Mouse (Mus musculus): ENCODE data around the gene Map2k6. TPM values are rescaled to one million over a fixed set of nuclear protein-coding genes. Genes with fewer than 3 reads are reported as not detected.
A peak's percentile ranks its signal among the peaks of the same experiment; 100 is the strongest.

Gene Map2k6
- polyA plus RNA-seq, 1 experiment = 2.9 TPM

DNA sequence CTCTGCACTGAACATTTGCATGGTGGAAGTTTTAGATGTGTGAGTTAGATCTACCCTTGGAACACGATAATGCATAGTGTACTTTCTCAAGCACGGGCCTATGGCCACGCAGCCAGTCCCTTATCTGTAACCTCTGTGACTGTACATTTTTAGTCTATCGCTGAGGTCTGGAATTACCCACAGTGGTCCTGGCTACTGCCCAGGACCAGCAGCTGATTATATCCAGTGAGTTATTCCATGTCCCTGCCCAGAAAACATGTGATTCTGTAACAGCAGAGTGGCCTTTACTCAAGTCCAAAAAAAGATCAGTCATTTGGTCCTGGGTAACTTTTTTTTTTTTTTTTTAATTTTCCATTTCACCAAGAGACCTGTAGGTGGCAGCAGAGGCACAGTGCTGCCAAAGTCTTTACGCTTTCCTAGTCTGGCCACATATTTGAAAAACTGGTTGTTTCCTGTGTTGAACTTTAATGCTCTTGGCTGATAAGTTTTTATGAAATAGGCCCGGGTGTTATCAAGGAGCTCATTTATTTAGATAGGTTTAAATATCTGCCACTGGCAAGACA lies 99.8 kb downstream of the Map2k6 start:
- Histone ChIP-seq H3K36me3 (ENCODE audit: control insufficient read depth, insufficient read depth) (no peaks in the 10 kb centered on the region), H3K79me2 (ENCODE audit: control insufficient read depth, insufficient read depth) (no peaks in the 10 kb centered on the region), H3K4me3 (no peak overlapping the region)

DNA sequence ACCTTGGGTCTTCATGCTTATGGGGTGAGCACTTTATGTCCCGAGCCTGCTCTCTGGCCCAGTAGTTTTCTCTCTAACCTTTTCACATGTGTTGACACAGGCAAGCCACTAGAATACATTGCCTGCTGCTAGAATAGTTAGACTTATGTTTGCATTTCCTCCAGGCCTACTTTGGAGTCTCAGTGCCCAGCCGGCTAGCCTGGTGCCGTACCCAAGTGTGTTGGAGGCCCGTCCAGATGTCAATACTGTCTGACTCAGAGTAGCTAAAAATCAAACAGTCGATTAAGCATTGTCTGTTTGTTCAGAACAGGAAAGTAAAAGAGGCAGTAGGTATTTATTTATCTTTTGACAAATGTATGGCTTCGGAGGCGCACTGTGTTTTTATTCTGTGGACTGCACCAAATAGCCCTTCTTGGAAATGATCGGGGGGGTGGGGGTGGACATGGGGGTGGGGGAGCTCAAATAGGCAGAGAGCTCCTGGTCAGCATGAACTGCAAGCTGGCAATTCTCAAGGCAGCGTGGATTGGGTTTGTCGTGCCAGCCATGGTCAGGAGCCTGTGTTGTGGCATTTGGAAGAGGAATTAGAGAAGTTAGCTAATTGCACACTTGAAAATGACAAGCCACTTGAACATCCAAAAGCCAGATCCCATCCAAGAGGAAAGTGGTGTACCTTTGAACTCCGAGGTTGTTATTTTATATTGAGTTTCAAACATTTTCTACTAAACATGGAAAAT lies 104.2 kb downstream of the Map2k6 start:
- no peaks in the 10 kb centered on the region for H3K79me2 ChIP-seq (ENCODE audit: control insufficient read depth, insufficient read depth)
- TF ChIP-seq MYOD1 (IDR thresholded peaks at IDR 0.05; ENCODE audit: control insufficient read depth in 1 of 3, insufficient read length in 2 of 3, low read depth in 2 of 3) (no peak), POLR2AphosphoS2 (IDR thresholded peaks at IDR 0.05; ENCODE audit: insufficient read length, low read depth) (no peak), SRF (IDR thresholded peaks at IDR 0.05; ENCODE audit: control insufficient read depth, insufficient read length, low read depth) (no peak), MAX (IDR thresholded peaks at IDR 0.05; ENCODE audit: low read depth) (no peak), CEBPB (IDR thresholded peaks at IDR 0.05; ENCODE audit: insufficient read depth, poor library complexity, severe bottlenecking) (no peak), E2F4 (IDR thresholded peaks at IDR 0.05; ENCODE audit: insufficient read depth) (no peak), POLR2A (IDR thresholded peaks at IDR 0.05; ENCODE audit: insufficient read length, low read depth) (no peak), REST (IDR thresholded peaks at IDR 0.05; ENCODE audit: insufficient read depth, insufficient read length) (no peak), TCF3 (IDR thresholded peaks at IDR 0.05; ENCODE audit: insufficient read length, low read depth) (no peak), USF1 (IDR thresholded peaks at IDR 0.05; ENCODE audit: low read depth) (no peak), MYOG (IDR thresholded peaks at IDR 0.05; ENCODE audit: control insufficient read depth in 1 of 3, insufficient read depth in 1 of 3, insufficient read length in 2 of 3, low read depth in 2 of 3) (no peak), TCF12 (IDR thresholded peaks at IDR 0.05; ENCODE audit: insufficient read depth, poor library complexity, severe bottlenecking) (no peak)
- H3K4me2 ChIP-seq (ENCODE audit: low read depth) = no peak overlapping the region

More for the DNA sequence above, 99.8 kb downstream of the Map2k6 start:
- Histone ChIP-seq H3K27me3 (ENCODE audit: control insufficient read depth, insufficient read depth, insufficient read length) (no peaks in the 10 kb centered on the region), H3K4me2 (ENCODE audit: low read depth) (peak overlapping the region; percentile 48), H3ac (ENCODE audit: control insufficient read depth, insufficient read length) (no peak overlapping the region)
- no peak for TF ChIP-seq REST (IDR thresholded peaks at IDR 0.05; ENCODE audit: insufficient read depth, insufficient read length)
- TF ChIP-seq MYOD1 (IDR thresholded peaks at IDR 0.05; ENCODE audit: control insufficient read depth in 1 of 3, insufficient read length in 2 of 3, low read depth in 2 of 3) = peak in 2 of 3 experiments; percentile 18 to 70
- no peak for TF ChIP-seq TCF3 (IDR thresholded peaks at IDR 0.05; ENCODE audit: insufficient read length, low read depth)
- TF ChIP-seq USF1 (IDR thresholded peaks at IDR 0.05; ENCODE audit: low read depth) = peak; percentile 24
- TF ChIP-seq E2F4 (IDR thresholded peaks at IDR 0.05; ENCODE audit: insufficient read depth) = no peak
- TF ChIP-seq POLR2A (IDR thresholded peaks at IDR 0.05; ENCODE audit: insufficient read length, low read depth) = no peak
- no peak for TF ChIP-seq MAX (IDR thresholded peaks at IDR 0.05; ENCODE audit: low read depth)
- TF ChIP-seq SRF (IDR thresholded peaks at IDR 0.05; ENCODE audit: control insufficient read depth, insufficient read length, low read depth) = no peak
- TF ChIP-seq MYOG (IDR thresholded peaks at IDR 0.05; ENCODE audit: control insufficient read depth in 1 of 3, insufficient read depth in 1 of 3, insufficient read length in 2 of 3, low read depth in 2 of 3) = peak in 2 of 3 experiments; percentile 49 to 67
- TF ChIP-seq CEBPB (IDR thresholded peaks at IDR 0.05; ENCODE audit: insufficient read depth, poor library complexity, severe bottlenecking) = no peak
- no peak for TF ChIP-seq POLR2AphosphoS2 (IDR thresholded peaks at IDR 0.05; ENCODE audit: insufficient read length, low read depth)
- peak; percentile 51 for TF ChIP-seq TCF12 (IDR thresholded peaks at IDR 0.05; ENCODE audit: insufficient read depth, poor library complexity, severe bottlenecking)

DNA sequence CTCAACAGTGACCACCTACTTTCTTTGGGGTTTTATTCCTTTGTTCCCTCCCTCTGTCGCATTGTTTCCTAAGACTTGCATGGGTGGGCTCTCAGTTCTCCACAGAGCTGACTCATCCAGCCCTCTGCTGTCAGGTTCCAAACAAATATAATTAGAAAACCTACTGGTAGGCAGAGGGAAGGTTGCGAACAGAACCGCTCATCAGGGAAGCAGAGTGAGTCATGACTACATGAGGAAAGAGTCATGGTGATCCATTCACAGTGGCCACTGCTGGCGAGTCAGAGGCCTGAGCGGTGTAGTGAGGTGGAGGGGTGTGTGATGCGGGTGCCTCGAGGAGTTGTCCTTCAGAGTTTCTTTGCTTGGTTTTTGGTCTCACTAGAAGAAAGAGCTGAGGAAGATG lies 112.5 kb downstream of the Map2k6 start:
- TF ChIP-seq TCF3 (IDR thresholded peaks at IDR 0.05; ENCODE audit: insufficient read length, low read depth) (no peak), SRF (IDR thresholded peaks at IDR 0.05; ENCODE audit: control insufficient read depth, insufficient read length, low read depth) (no peak), POLR2AphosphoS2 (IDR thresholded peaks at IDR 0.05; ENCODE audit: insufficient read length, low read depth) (no peak), E2F4 (IDR thresholded peaks at IDR 0.05; ENCODE audit: insufficient read depth) (no peak), MYOG (IDR thresholded peaks at IDR 0.05; ENCODE audit: control insufficient read depth in 1 of 3, insufficient read depth in 1 of 3, insufficient read length in 2 of 3, low read depth in 2 of 3) (no peak), TCF12 (IDR thresholded peaks at IDR 0.05; ENCODE audit: insufficient read depth, poor library complexity, severe bottlenecking) (no peak), MYOD1 (IDR thresholded peaks at IDR 0.05; ENCODE audit: control insufficient read depth in 1 of 3, insufficient read length in 2 of 3, low read depth in 2 of 3) (no peak), REST (IDR thresholded peaks at IDR 0.05; ENCODE audit: insufficient read depth, insufficient read length) (no peak), USF1 (IDR thresholded peaks at IDR 0.05; ENCODE audit: low read depth) (no peak), MAX (IDR thresholded peaks at IDR 0.05; ENCODE audit: low read depth) (no peak), POLR2A (IDR thresholded peaks at IDR 0.05; ENCODE audit: insufficient read length, low read depth) (no peak), CEBPB (IDR thresholded peaks at IDR 0.05; ENCODE audit: insufficient read depth, poor library complexity, severe bottlenecking) (no peak)
- Histone ChIP-seq H3K79me2 (ENCODE audit: control insufficient read depth, insufficient read depth) (no peaks in the 10 kb centered on the region), H3K36me3 (ENCODE audit: control insufficient read depth, insufficient read depth) (no peaks in the 10 kb centered on the region), H3K27me3 (ENCODE audit: control insufficient read depth, insufficient read depth, insufficient read length) (no peaks in the 10 kb centered on the region), H3K4me2 (ENCODE audit: low read depth) (peak overlapping the region; percentile 12), H3ac (ENCODE audit: control insufficient read depth, insufficient read length) (no peak overlapping the region), H3K4me3 (no peak overlapping the region)

More for the DNA sequence above, 104.2 kb downstream of the Map2k6 start:
- H3K4me3 ChIP-seq = no peak overlapping the region
- no peak overlapping the region for H3ac ChIP-seq (ENCODE audit: control insufficient read depth, insufficient read length)
- H3K27me3 ChIP-seq (ENCODE audit: control insufficient read depth, insufficient read depth, insufficient read length) = no peaks in the 10 kb centered on the region
- H3K36me3 ChIP-seq (ENCODE audit: control insufficient read depth, insufficient read depth) = no peaks in the 10 kb centered on the region

DNA sequence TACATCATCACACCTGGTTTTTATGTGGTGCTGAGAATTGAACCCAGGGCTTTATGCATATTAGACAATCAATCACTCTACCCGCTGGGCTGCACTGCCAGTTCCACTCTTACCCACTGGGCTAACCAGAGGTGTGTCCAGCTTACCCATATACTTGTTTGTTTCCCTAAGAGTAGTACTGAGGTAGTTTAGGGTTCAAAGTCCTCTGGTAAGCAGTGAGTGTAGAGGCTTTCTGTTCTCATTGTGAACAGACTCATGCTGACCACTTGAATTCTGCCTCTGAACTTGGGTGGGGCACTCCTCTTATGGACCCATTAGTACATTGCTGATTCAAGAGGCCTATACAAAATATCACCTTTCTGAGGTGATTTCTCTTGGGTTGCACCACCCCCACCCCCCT lies 119.7 kb downstream of the Map2k6 start:
- Histone ChIP-seq H3K79me2 (ENCODE audit: control insufficient read depth, insufficient read depth) (no peaks in the 10 kb centered on the region), H3K36me3 (ENCODE audit: control insufficient read depth, insufficient read depth) (no peaks in the 10 kb centered on the region), H3K4me3 (no peak overlapping the region), H3K27me3 (ENCODE audit: control insufficient read depth, insufficient read depth, insufficient read length) (no peaks in the 10 kb centered on the region), H3ac (ENCODE audit: control insufficient read depth, insufficient read length) (no peak overlapping the region), H3K4me2 (ENCODE audit: low read depth) (no peak overlapping the region)
- TF ChIP-seq MYOG (IDR thresholded peaks at IDR 0.05; ENCODE audit: control insufficient read depth in 1 of 3, insufficient read depth in 1 of 3, insufficient read length in 2 of 3, low read depth in 2 of 3) (no peak), MAX (IDR thresholded peaks at IDR 0.05; ENCODE audit: low read depth) (no peak), SRF (IDR thresholded peaks at IDR 0.05; ENCODE audit: control insufficient read depth, insufficient read length, low read depth) (no peak), CEBPB (IDR thresholded peaks at IDR 0.05; ENCODE audit: insufficient read depth, poor library complexity, severe bottlenecking) (no peak), TCF12 (IDR thresholded peaks at IDR 0.05; ENCODE audit: insufficient read depth, poor library complexity, severe bottlenecking) (no peak), USF1 (IDR thresholded peaks at IDR 0.05; ENCODE audit: low read depth) (no peak), TCF3 (IDR thresholded peaks at IDR 0.05; ENCODE audit: insufficient read length, low read depth) (no peak), POLR2AphosphoS2 (IDR thresholded peaks at IDR 0.05; ENCODE audit: insufficient read length, low read depth) (no peak), REST (IDR thresholded peaks at IDR 0.05; ENCODE audit: insufficient read depth, insufficient read length) (no peak), POLR2A (IDR thresholded peaks at IDR 0.05; ENCODE audit: insufficient read length, low read depth) (no peak), E2F4 (IDR thresholded peaks at IDR 0.05; ENCODE audit: insufficient read depth) (no peak), MYOD1 (IDR thresholded peaks at IDR 0.05; ENCODE audit: control insufficient read depth in 1 of 3, insufficient read length in 2 of 3, low read depth in 2 of 3) (no peak)
